In the genomic region with DNA sequence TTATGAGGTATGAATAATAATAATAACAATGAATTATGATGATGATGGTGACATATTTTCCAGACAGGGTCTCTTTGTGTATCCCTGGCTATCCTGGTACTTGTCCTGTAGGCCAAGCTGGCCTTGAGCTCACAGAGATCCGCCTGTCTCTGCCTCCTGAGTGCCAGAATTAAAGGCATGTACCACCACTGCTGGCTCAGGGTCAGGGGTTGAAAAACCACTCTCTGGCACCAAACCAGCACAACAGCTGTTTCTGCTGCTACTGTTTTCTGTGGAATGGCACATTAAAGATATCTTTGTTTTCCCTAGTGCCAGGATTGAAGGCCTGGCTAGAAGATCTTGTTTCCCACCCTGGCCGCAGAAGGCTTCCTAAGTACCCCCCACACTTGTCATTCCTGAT, we compare ENCODE assay signal across 35 mouse cellular contexts. TPM values are rescaled to one million over a fixed set of nuclear protein-coding genes. Genes with fewer than 3 reads are reported as not detected.
"Had no signal": no experiment of that assay in that cellular context is flagged by ENCODE, and none has a peak within 500 bp of the region (broad histone marks: within the 10 kb centered on the region; RNA-seq: fewer than 3 reads in every experiment).

No protein-coding gene starts in this region.

- H3K4me1 ChIP-seq: heart, embryonic 12.5 days; heart, embryonic 15.5 days; hindbrain, embryonic 10.5 days; hindbrain, embryonic 12.5 days; hindbrain, embryonic 13.5 days; hindbrain, embryonic 15.5 days had no signal

- H3K36me3 ChIP-seq: heart, embryonic 10.5 days; heart, embryonic 12.5 days; heart, embryonic 13.5 days; heart, embryonic 15.5 days; hindbrain, embryonic 10.5 days; hindbrain, embryonic 12.5 days; hindbrain, embryonic 13.5 days; hindbrain, embryonic 15.5 days; intestine, embryonic 15.5 days; kidney, embryonic 15.5 days had no signal

- H3K4me2 ChIP-seq: heart, embryonic 11.5 days; heart, embryonic 12.5 days; heart, embryonic 13.5 days; heart, embryonic 15.5 days; hindbrain, embryonic 12.5 days; hindbrain, embryonic 13.5 days; hindbrain, embryonic 14.5 days; hindbrain, embryonic 15.5 days; intestine, embryonic 15.5 days; kidney, embryonic 15.5 days had no signal

- DNase-seq: heart, postnatal 10 days; heart, postnatal 14 days; heart, postnatal 36 days; heart, postnatal 4 days; kidney, adult 11 months; kidney, adult 18-20 months; kidney, adult 2 months; kidney, adult 8-10 months; kidney, adult 9 months; kidney, postnatal 10 days; kidney, postnatal 14 days; kidney, postnatal 25 days; kidney, postnatal 36 days; kidney, postnatal 4 days; layer of hippocampus, adult 9-11 months; layer of hippocampus, postnatal 36 days had no signal

- H3K27ac ChIP-seq: heart, embryonic 10.5 days; heart, embryonic 13.5 days; heart, embryonic 15.5 days; hindbrain, embryonic 10.5 days; hindbrain, embryonic 12.5 days; hindbrain, embryonic 13.5 days; hindbrain, embryonic 14.5 days; hindbrain, embryonic 15.5 days; hindbrain, postnatal 0 days; intestine, embryonic 15.5 days; kidney, embryonic 15.5 days; kidney, postnatal 0 days; layer of hippocampus, adult 2 months had no signal

- H3K4me3 ChIP-seq: heart, embryonic 10.5 days; heart, embryonic 12.5 days; heart, embryonic 13.5 days; heart, embryonic 15.5 days; hindbrain, embryonic 10.5 days; hindbrain, embryonic 12.5 days; hindbrain, embryonic 13.5 days; hindbrain, embryonic 15.5 days; intestine, embryonic 15.5 days; kidney, embryonic 15.5 days; layer of hippocampus, adult 2 months had no signal

- H3K27me3 ChIP-seq: heart, embryonic 12.5 days; heart, embryonic 13.5 days; heart, embryonic 15.5 days; hindbrain, embryonic 12.5 days; hindbrain, embryonic 13.5 days; hindbrain, embryonic 15.5 days; intestine, embryonic 15.5 days; kidney, embryonic 15.5 days had no signal

- ATAC-seq: hindbrain, embryonic 16.5 days; hindbrain, postnatal 0 days; inflammation-experienced regulatory T-cells, adult 6 months; intestine, embryonic 15.5 days; intestine, embryonic 16.5 days; intestine, postnatal 0 days had no signal

- H3K9ac ChIP-seq: heart, embryonic 12.5 days; heart, embryonic 13.5 days; heart, embryonic 15.5 days; hindbrain, embryonic 12.5 days; hindbrain, embryonic 13.5 days; hindbrain, embryonic 14.5 days; hindbrain, embryonic 15.5 days; intestine, embryonic 15.5 days; kidney, embryonic 15.5 days had no signal

- H3K9me3 ChIP-seq: heart, embryonic 10.5 days; heart, embryonic 12.5 days; heart, embryonic 15.5 days; hindbrain, embryonic 10.5 days; hindbrain, embryonic 13.5 days; hindbrain, embryonic 15.5 days; intestine, embryonic 15.5 days; kidney, embryonic 15.5 days had no signal

RNA-seq across cellular contexts. Expression of a gene that starts 21.4 kb away (rescaled TPM):
- polyA plus RNA-seq: heart, embryonic 10.5 days; inflammation-experienced regulatory T-cells, adult 6 months had no signal
